Comparison of ENCODE assay signal across 8 mouse cellular contexts in the genomic region with DNA sequence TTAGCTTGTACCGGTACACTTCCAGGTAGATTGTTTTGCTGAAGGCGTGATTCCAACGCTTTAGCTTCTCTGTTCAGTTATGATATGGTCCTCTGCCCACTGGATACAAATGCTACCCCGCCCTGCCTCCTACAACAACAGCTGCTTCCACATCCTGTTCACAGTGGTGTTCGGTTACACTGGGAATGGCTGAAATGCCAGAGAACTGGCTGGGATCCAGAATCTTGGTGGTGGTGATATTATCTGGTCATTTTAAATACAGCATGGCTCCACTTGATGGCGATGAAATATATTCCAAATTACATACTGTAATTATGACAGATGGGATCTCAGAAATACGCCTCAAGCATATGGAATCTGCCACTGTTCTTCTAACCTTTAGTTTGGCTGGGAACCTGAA. TPM values are rescaled to one million over a fixed set of nuclear protein-coding genes. Genes with fewer than 3 reads are reported as not detected.
A peak's percentile ranks its signal among the peaks of the same experiment; 100 is the strongest.
DNase-seq lines count a peak whose midpoint lies in the region; ATAC-seq and TF ChIP-seq lines count a peak whose summit lies in the region.
"Had no signal": no experiment of that assay in that cellular context is flagged by ENCODE, and none has a peak within 500 bp of the region (broad histone marks: within the 10 kb centered on the region; RNA-seq: fewer than 3 reads in every experiment).

No protein-coding gene starts in this region.

- TF ChIP-seq EP300 in heart, postnatal 0 days (IDR thresholded peaks at IDR 0.05; ENCODE audit: low read depth) = peak; percentile 60; the same call in 1 of the 2 replicates

- no peak overlapping the region for H3K27ac ChIP-seq in heart, postnatal 0 days (ENCODE audit: low read depth)
- H3K27ac ChIP-seq: liver, embryonic 13.5 days had no signal

- peak; percentile 8 for DNase-seq in urinary bladder, postnatal 25 days (ENCODE audit: low spot score)
- DNase-seq in urinary bladder, postnatal 10 days (ENCODE audit: low spot score) = no peak
- peak; percentile 60 for DNase-seq in embryo, embryonic 10 days (ENCODE audit: low spot score)
- peak; percentile 66 for DNase-seq in heart, postnatal 0 days (ENCODE audit: low spot score)
- peak; percentile 55 to 70 for DNase-seq in kidney, postnatal 4 days
- peak; percentile 80 for DNase-seq in lung, postnatal 10 days
- DNase-seq in spleen, postnatal 14 days (ENCODE audit: low spot score in 2 of 2) = no peak
- DNase-seq: liver, embryonic 13.5 days had no signal

- no peaks in the 10 kb centered on the region for H3K9me3 ChIP-seq in heart, postnatal 0 days (replicated peaks; ENCODE audit: control insufficient read depth, low read length)
- H3K9me3 ChIP-seq: liver, embryonic 13.5 days had no signal

- peaks cover 6% of the 10 kb centered on the region for H3K4me1 ChIP-seq in heart, postnatal 0 days (ENCODE audit: control insufficient read depth, insufficient read depth)
- H3K4me1 ChIP-seq: liver, embryonic 13.5 days had no signal

- H3K4me3 ChIP-seq in heart, postnatal 0 days (ENCODE audit: low read depth, low read length) = no peak overlapping the region
- H3K4me3 ChIP-seq: liver, embryonic 13.5 days had no signal

- peak; percentile 84 for ATAC-seq in heart, postnatal 0 days (ENCODE audit: insufficient read depth, low read depth)

- H3K36me3 ChIP-seq in heart, postnatal 0 days (replicated peaks; ENCODE audit: control insufficient read depth, insufficient read depth, low read length) = no peaks in the 10 kb centered on the region
- H3K36me3 ChIP-seq: liver, embryonic 13.5 days had no signal

- TF ChIP-seq CTCF in heart, postnatal 0 days (IDR thresholded peaks at IDR 0.05; ENCODE audit: low read depth) = no peak

- 19% methylated on average over 7 of the region's 7 CpGs for WGBS in heart, postnatal 0 days

- no peak overlapping the region for H3K9ac ChIP-seq in heart, postnatal 0 days (replicated peaks; ENCODE audit: low read depth, low read length)
- H3K9ac ChIP-seq: liver, embryonic 13.5 days had no signal

- H3K4me2 ChIP-seq in heart, postnatal 0 days (ENCODE audit: low read depth, low read length) = no peak overlapping the region
- H3K4me2 ChIP-seq: liver, embryonic 13.5 days had no signal

- no peaks in the 10 kb centered on the region for H3K27me3 ChIP-seq in heart, postnatal 0 days (ENCODE audit: control insufficient read depth, insufficient read depth, low read length)
- H3K27me3 ChIP-seq: liver, embryonic 13.5 days had no signal

RNA-seq across cellular contexts. Expression of a gene that starts 42.1 kb away (rescaled TPM):
- total RNA-seq in heart, postnatal 0 days (2014; rRNA removed; ENCODE audit: low replicate concordance) = 32.3 and 37.4 TPM in 2 replicates
- polyA plus RNA-seq in heart, postnatal 0 days (2015; fragmentation: Nextera tagmentation; extraction: Ambion mirVana) = 83.6 and 95.1 TPM in 2 replicates

RNA-seq across cellular contexts. Expression of a gene that starts 54.9 kb away (rescaled TPM):
- 11.6 and 18.7 TPM in 2 replicates for total RNA-seq in heart, postnatal 0 days (2014; rRNA removed; ENCODE audit: low replicate concordance)
- 28.4 and 30.5 TPM in 2 replicates for polyA plus RNA-seq in heart, postnatal 0 days (2015; fragmentation: Nextera tagmentation; extraction: Ambion mirVana)

Comparison
In these comparisons a context has a peak if more than half of its experiments do, and no peak if none do; other contexts are left out.
1. DNase-seq: peak in urinary bladder, postnatal 25 days (single experiment), embryo, embryonic 10 days (single experiment), heart, postnatal 0 days (single experiment), kidney, postnatal 4 days (2 of 2) and lung, postnatal 10 days (single experiment); none in urinary bladder, postnatal 10 days (single experiment) and spleen, postnatal 14 days (0 of 2).